Mouse (Mus musculus) forebrain, postnatal 0 days (tissue): Measurements from ENCODE around the gene Gmip. TPM values are rescaled to one million over a fixed set of nuclear protein-coding genes. Genes with fewer than 3 reads are reported as not detected.

ENCODE experiments used
- ATAC-seq: fragments of 200-750 bp; cut with Nextera tagmentation; 2 replicates; pipeline ENCODE4 v1.8.0; 2017; ENCODE audit warnings: mild to moderate bottlenecking, moderate library complexity
- DNase-seq: peaks from one replicate; pipeline ENCODE4 v3.0.0-alpha.2; 2015
- H3K27ac ChIP-seq: fragments of 300-500 bp; sonication (generic); 2 replicates; pipeline ENCODE4 v1.5.1; 2014; ENCODE audit warnings: low read depth, mild to moderate bottlenecking, antibody characterized with exemption, low read length, moderate library complexity, mixed read lengths
- H3K27me3 ChIP-seq: fragments of 300-500 bp; sonication (generic); 2 replicates; pipeline ENCODE4 v1.6.1; 2014; ENCODE audit warnings: mild to moderate bottlenecking, low read length, mixed read lengths; ENCODE audit not compliant: insufficient read depth
- H3K36me3 ChIP-seq: fragments of 300-500 bp; sonication (generic); 2 replicates; pipeline ENCODE4 v1.6.1; 2014; ENCODE audit warnings: mild to moderate bottlenecking, moderate library complexity; ENCODE audit not compliant: insufficient read depth
- H3K4me1 ChIP-seq: fragments of 300-500 bp; sonication (generic); 2 replicates; pipeline ENCODE4 v1.6.1; 2014; ENCODE audit warnings: antibody characterized with exemption; ENCODE audit not compliant: insufficient read depth
- H3K4me2 ChIP-seq: fragments of 300-500 bp; sonication (generic); 2 replicates; pipeline ENCODE4 v1.6.1; 2014; ENCODE audit warnings: low read depth, mild to moderate bottlenecking, moderate library complexity
- H3K4me3 ChIP-seq: fragments of 300-500 bp; sonication (generic); 2 replicates; pipeline ENCODE4 v1.5.1; 2014; ENCODE audit warnings: low read depth, low read length, mixed read lengths
- H3K9ac ChIP-seq: fragments of 300-500 bp; sonication (generic); 2 replicates; pipeline ENCODE4 v1.6.1; 2014; ENCODE audit warnings: mild to moderate bottlenecking
- H3K9me3 ChIP-seq: fragments of 300-500 bp; sonication (generic); 2 replicates; pipeline ENCODE4 v1.6.1; 2016; ENCODE audit warnings: low read length
- CTCF ChIP-seq: sonication (generic); IDR thresholded peaks from 2 replicates; pipeline ENCODE4 v1.5.1; 2016; ENCODE audit warnings: antibody characterized with exemption, control low read depth, low read depth
- WGBS: fragments of 180-500 bp; shearing (Covaris S2); extraction: QIAGEN DNeasy Blood & Tissue Kit; methylation state at CpG from one replicate; pipeline ENCODE4 v1.1.7; 2014; 5-methylcytosine and 5-hydroxymethylcytosine counted together
- polyA plus RNA-seq: library from polyadenylated mRNA; unstranded; fragments of >200 nt; fragmentation: Nextera tagmentation; extraction: Ambion mirVana; gene quantifications from 2 replicates; pipeline ENCODE4 v1.2.1, GENCODE M21; 2015
- total RNA-seq: library from RNA; depleted of rRNA; stranded (reverse); fragments of >200 nt; gene quantifications from 2 replicates; pipeline ENCODE4 v1.2.3, GENCODE M21; 2014; rRNA removed

Gene Gmip
- total RNA-seq (47.4 and 47.6 TPM in 2 replicates), polyA plus RNA-seq (33.2 and 35.0 TPM in 2 replicates)

GRCm38 (mm10) chr8:69808094-69808863, at the start of gene Gmip:
Gene Gmip, plus strand, starts transcription at chr8:69808679.
- peaks cover 61% of the 10 kb centered on the region for H3K36me3 ChIP-seq
- WGBS = 8% methylated on average over 24 of the region's 28 CpGs

DNA sequence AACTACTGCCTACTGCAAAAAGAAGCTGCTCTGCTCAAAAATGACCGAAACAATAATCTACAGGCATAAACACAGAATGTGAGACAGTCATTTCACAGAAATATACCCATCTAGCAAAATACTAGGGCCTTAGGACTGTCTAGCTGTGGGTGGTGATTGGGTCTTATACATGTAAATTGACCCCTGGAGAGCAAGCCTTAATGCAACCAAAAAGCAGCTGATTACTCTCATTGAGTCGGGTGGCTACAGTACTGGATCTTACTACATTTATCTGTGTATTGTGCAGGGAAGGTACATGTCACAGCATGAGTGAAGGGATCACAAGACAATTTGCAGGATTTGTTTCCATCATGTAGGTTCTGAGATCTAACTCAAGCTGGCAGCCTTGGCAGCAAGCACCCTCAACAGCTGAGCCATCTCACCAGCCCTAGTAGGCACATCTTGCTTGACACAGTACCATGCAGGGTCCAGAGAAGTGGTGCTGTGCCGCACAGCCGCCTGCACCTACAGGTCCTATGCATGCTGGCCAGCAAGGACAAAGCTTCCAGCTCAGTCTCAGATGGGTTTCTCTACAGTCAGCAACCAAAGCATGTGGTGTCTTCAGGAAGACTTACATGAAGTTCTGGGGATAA, 46.5 kb upstream of the Gmip start:
- no peaks in the 10 kb centered on the region for H3K4me1 ChIP-seq
- no peaks in the 10 kb centered on the region for H3K9me3 ChIP-seq
- no peak for TF ChIP-seq CTCF
- no peaks in the 10 kb centered on the region for H3K27me3 ChIP-seq
- H3K27ac ChIP-seq = no peak overlapping the region
- no peak for ATAC-seq
- 93% methylated on average over 4 of the region's 4 CpGs for WGBS
- no peak for DNase-seq
- H3K4me2 ChIP-seq = no peak overlapping the region
- peaks cover 44% of the 10 kb centered on the region for H3K36me3 ChIP-seq
- no peak overlapping the region for H3K9ac ChIP-seq
- no peak overlapping the region for H3K4me3 ChIP-seq

More at GRCm38 (mm10) chr8:69808094-69808863, at the start of gene Gmip:
- H3K4me2 ChIP-seq = peak within 1 kb of the TSS; percentile 75
- 0 out of 2 replicates have a peak, but pooled peaks cover 6% of the 10 kb centered on the region for H3K4me1 ChIP-seq
- peak within 1 kb of the TSS; percentile 65 for H3K4me3 ChIP-seq
- DNase-seq (peak; percentile 73), ATAC-seq (peak; percentile 72)
- H3K27me3 ChIP-seq = no peaks in the 10 kb centered on the region
- no peaks in the 10 kb centered on the region for H3K9me3 ChIP-seq
- no peak for TF ChIP-seq CTCF
- H3K27ac ChIP-seq = peak within 1 kb of the TSS; percentile 79
- H3K9ac ChIP-seq = peak within 1 kb of the TSS; percentile 87

DNA sequence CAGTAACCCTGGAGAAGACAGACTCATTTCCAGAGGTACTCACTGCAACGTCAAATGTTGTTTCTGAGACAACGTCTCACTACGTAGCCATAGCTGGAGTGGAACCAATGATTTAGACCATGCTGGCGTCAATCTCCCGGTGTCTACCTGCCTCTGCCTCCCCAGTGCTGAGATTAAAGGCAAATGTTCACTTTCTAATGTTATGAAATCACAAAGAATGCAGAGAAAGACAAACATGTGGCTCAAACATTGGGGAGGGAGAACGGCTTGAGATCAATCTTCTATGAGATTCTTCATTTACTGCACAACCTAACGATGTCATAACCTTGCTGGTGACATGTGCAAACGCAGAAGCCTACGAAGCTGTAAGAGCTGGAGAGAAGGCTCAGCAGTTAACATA, 37.3 kb upstream of the Gmip start:
- Histone ChIP-seq H3K27me3 (no peaks in the 10 kb centered on the region), H3K9ac (no peak overlapping the region), H3K4me1 (peaks cover 7% of the 10 kb centered on the region), H3K4me2 (no peak overlapping the region), H3K27ac (no peak overlapping the region), H3K36me3 (peaks cover 23% of the 10 kb centered on the region), H3K4me3 (no peak overlapping the region), H3K9me3 (no peaks in the 10 kb centered on the region)
- no peak for TF ChIP-seq CTCF
- ATAC-seq (no peak), DNase-seq (no peak)
- WGBS = 81% methylated on average over 9 of the region's 9 CpGs

- DNase-seq = no peak
- Histone ChIP-seq H3K4me1 (peaks cover 7% of the 10 kb centered on the region), H3K9me3 (no peaks in the 10 kb centered on the region), H3K36me3 (peaks cover 14% of the 10 kb centered on the region), H3K27ac (no peak overlapping the region), H3K9ac (no peak overlapping the region), H3K27me3 (no peaks in the 10 kb centered on the region), H3K4me2 (no peak overlapping the region), H3K4me3 (no peak overlapping the region)
- no peak for ATAC-seq
- 92% methylated on average over 2 of the region's 2 CpGs for WGBS
- no peak for TF ChIP-seq CTCF
Observed at GRCm38 (mm10) chr8:69772106-69772505, 36.4 kb upstream of the Gmip start.

- Histone ChIP-seq H3K36me3 (no peaks in the 10 kb centered on the region), H3K4me1 (peaks cover 7% of the 10 kb centered on the region), H3K9me3 (no peaks in the 10 kb centered on the region), H3K4me3 (peak within 1 kb of the TSS; percentile 79), H3K4me2 (peak within 1 kb of the TSS; percentile 50), H3K9ac (peak within 1 kb of the TSS; percentile 97), H3K27ac (peak within 1 kb of the TSS; percentile 100), H3K27me3 (no peaks in the 10 kb centered on the region)
- no peak for TF ChIP-seq CTCF
- DNase-seq = peak; percentile 97
- WGBS = under 1% methylated on average over 41 of the region's 41 CpGs
- ATAC-seq = peak; percentile 99
Observed at GRCm38 (mm10) chr8:69774503-69775148, 33.9 kb upstream of the Gmip start, which contains the start of gene Gm20422. Gene Gm20422, minus strand, starts transcription at chr8:69774886.

DNA sequence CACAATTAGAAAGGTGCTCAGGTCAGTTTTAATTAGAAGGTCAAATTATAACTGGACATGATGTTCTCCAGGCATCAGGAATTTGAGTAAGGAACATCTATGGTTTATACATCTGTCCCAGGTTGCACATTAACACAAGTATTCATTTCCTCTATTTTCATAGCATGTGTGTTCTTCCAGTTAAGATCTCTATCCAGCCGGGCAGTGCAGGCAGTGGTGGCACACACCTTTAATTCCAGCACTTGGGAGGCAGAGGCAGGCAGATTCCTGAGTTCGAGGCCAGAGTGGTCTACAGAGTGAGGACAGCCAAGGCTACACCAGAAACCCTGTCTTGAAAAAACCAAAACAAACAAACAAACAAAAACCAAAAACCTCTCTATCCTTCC, 33.3 kb upstream of the Gmip start:
- DNase-seq (no peak), ATAC-seq (0 out of 2 replicates have a peak, but pooled peaks have one; percentile 0)
- Histone ChIP-seq H3K27me3 (no peaks in the 10 kb centered on the region), H3K9ac (peak overlapping the region; percentile 97), H3K4me1 (peaks cover 7% of the 10 kb centered on the region), H3K36me3 (no peaks in the 10 kb centered on the region), H3K4me2 (peak overlapping the region; percentile 50), H3K27ac (peak overlapping the region; percentile 100; the same call in 1 of the 2 replicates), H3K9me3 (no peaks in the 10 kb centered on the region), H3K4me3 (peak overlapping the region; percentile 79)
- 59% methylated on average over 2 of the region's 2 CpGs for WGBS
- TF ChIP-seq CTCF = no peak

DNA sequence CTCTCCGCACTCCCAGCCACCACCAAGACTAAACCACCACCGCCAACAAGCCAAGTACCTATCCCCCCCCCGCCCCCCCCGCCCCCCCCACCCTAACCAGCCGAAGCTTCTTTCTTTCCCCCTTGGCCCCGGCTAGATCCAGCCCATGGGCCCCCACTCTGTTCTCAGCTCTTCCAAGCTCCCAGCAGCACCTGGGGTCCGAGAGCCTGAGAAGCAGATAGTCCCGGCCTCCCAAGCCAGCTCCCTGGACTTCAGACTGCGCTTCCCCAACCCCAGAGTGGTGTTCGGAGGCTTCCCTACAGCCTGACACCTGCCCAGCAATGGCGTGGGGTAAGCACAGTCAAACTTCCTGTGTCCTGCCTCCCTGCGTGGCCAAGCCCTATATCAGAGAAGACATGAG, 31.4 kb upstream of the Gmip start:
- no peak for TF ChIP-seq CTCF
- WGBS = 76% methylated on average over 9 of the region's 12 CpGs
- no peak for DNase-seq
- Histone ChIP-seq H3K4me2 (no peak overlapping the region), H3K4me1 (peaks cover 7% of the 10 kb centered on the region; the same call in 1 of the 2 replicates), H3K36me3 (no peaks in the 10 kb centered on the region), H3K27ac (no peak overlapping the region), H3K9me3 (no peaks in the 10 kb centered on the region), H3K9ac (no peak overlapping the region), H3K4me3 (no peak overlapping the region), H3K27me3 (no peaks in the 10 kb centered on the region)
- ATAC-seq = no peak
